Mouse (Mus musculus) C2C12 (cell line): ENCODE results near the gene Wdr86.

Source experiments
- CEBPB ChIP-seq: IDR thresholded peaks from one replicate; pipeline ENCODE4 v1.6.1; 2011; ENCODE audit warnings: low read depth, mild to moderate bottlenecking, control low read depth, moderate library complexity
- CTCF ChIP-seq: IDR thresholded peaks from one replicate; pipeline ENCODE4 v1.5.1; 2011; ENCODE audit not compliant: control insufficient read depth, insufficient read depth, insufficient read length
- FOSL1 ChIP-seq: IDR thresholded peaks from one replicate; pipeline ENCODE4 v1.8.0; 2011; ENCODE audit warnings: mild to moderate bottlenecking, low read length; ENCODE audit not compliant: poor library complexity, insufficient read depth, severe bottlenecking
- MAX ChIP-seq: IDR thresholded peaks from one replicate; pipeline ENCODE4 v1.6.1; 2011; ENCODE audit warnings: mild to moderate bottlenecking, control low read depth
- MYOD1 ChIP-seq: IDR thresholded peaks from one replicate; pipeline ENCODE4 v1.6.1; 2011; ENCODE audit warnings: low read depth; ENCODE audit not compliant: control insufficient read depth, insufficient read length
- MYOG ChIP-seq: IDR thresholded peaks from one replicate; pipeline ENCODE4 v1.6.1; 2011; ENCODE audit not compliant: control insufficient read depth, insufficient read length; ENCODE audit errors: extremely low read depth
- USF1 ChIP-seq: IDR thresholded peaks from one replicate; pipeline ENCODE4 v1.6.1; 2011; ENCODE audit warnings: low read depth, mild to moderate bottlenecking, control low read depth, moderate library complexity

- TF ChIP-seq CTCF (no peak), MYOD1 (no peak), MAX (no peak), FOSL1 (no peak), USF1 (no peak), CEBPB (no peak), MYOG (no peak)
These were observed 48.3 kb upstream of the Wdr86 start for GRCm38 (mm10) chr5:24778843-24779140.
